Mouse (Mus musculus): ENCODE measurements around the gene Nploc4.

DNA sequence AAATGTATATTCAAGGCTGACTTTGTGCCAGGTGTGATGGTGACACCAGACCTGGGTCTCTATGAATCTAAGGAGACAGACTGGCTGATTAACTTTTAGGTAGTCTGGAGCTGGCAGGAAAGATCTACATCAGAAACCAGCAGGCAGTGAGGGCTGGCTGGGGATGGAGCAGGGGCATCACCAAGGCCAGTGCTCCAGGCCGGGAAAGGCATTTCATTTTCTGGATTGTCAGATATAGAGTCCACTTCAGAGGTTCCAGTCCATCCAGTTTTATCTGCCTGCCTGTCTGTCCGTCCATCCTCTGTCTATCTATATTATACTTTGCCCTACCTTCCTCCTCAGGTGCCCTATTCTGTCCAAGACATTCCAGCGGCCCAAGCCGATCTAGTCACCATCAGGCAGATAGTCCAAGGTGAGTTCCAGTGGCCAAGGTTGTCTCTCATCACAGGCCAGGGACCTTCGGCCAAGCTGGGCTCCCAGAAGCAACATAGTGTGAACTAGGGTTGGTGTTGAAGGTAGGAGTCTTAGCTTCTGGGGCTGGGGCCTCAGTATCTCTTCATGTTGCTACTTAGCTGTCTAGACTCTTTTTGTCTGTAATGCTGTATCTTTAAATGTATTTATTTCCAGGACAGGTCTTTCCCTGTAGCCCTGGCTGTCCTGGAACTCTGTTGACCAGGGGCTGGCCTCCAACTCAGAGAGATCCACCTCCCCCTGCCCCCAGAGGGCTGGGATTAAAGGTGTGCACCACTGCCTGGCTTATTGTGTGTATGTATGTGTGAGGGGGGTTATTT lies 93.8 kb downstream of the Nploc4 start:
- no peak for TF ChIP-seq CTCF (IDR thresholded peaks at IDR 0.05; ENCODE audit: low read depth, low read length)
- no peak for TF ChIP-seq POLR2A (IDR thresholded peaks at IDR 0.05; ENCODE audit: borderline replicate concordance, low read depth, low read length)
